Mouse (Mus musculus): Measurements from ENCODE around the gene Nek9.

DNA sequence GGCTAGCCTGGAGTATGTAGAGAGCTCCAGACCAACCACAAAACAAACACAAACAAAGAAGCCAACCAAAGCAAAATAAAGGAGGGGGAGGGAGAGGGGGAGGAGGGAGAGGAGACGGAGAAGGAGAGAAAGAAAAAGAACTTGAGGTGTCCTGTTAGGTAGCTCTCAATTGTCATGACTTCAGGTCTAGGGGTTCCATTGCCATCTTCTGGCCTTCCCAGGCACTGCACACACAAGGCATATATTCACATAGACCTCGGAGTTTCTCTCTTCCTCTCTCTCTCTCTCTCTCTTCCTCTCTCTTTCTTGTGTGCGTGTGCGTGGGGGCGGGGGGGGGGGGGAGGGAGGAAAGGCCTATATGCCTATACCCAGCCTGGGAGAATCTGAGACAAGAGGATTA, 52.2 kb downstream of the Nek9 start:
- TF ChIP-seq POLR2A (IDR thresholded peaks at IDR 0.05; ENCODE audit: control insufficient read depth, extremely low read depth, insufficient read depth, low read length, poor library complexity) (no peak), CTCF (IDR thresholded peaks at IDR 0.05; ENCODE audit: borderline replicate concordance, control insufficient read depth, extremely low read depth, insufficient read depth, low read length, poor library complexity) (no peak)
